Mouse (Mus musculus): ENCODE measurements around the gene Vsig8. TPM values are rescaled to one million over a fixed set of nuclear protein-coding genes. Genes with fewer than 3 reads are reported as not detected.
A peak's percentile ranks its signal among the peaks of the same experiment; 100 is the strongest.

Gene Vsig8
- not detected in 2 replicates for polyA plus RNA-seq (2011; ENCODE audit: insufficient read depth, insufficient read length, low replicate concordance, missing spikeins)

DNA sequence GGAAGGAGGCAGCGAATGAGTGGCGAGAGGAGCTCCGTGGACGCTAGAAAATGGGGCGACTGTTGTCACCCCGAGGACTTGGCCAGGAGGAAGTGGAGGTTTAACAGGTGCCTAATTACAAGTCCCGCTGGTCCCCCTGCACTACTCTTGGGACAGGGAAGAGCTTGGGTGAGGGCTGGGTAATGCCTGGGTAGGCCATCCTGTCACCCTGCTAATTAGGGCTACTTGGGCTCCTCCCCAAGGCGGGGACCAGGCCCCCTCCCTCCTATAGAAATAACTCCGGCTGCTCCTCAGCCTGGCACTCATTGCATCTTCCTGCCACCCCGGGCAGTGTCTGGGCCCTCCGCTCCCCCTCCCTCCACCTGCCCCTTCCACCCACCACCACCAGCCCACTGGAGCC lies at the start of gene Vsig8:
Gene Vsig8, plus strand, starts transcription at position 301 of the 400 bp plus-strand sequence.
- Histone ChIP-seq H3K4me1 (ENCODE audit: control insufficient read depth, insufficient read depth, low read length) (peaks cover 1% of the 10 kb centered on the region; the same call in 1 of the 2 replicates), H3K4me3 (replicated peaks; ENCODE audit: control insufficient read depth, low read depth, low read length) (no peak within 1 kb of the TSS), H3K27ac (ENCODE audit: control insufficient read depth, insufficient read depth, low read depth, low read length, poor library complexity) (no peak within 1 kb of the TSS)
- TF ChIP-seq POLR2A (IDR thresholded peaks at IDR 0.05; ENCODE audit: borderline replicate concordance, control insufficient read depth, low read depth, low read length) (no peak), CTCF (IDR thresholded peaks at IDR 0.05; ENCODE audit: control insufficient read depth, insufficient read depth, low read length) (no peak)
- WGBS: 64% methylated on average over 11 of the region's 11 CpGs

- Histone ChIP-seq H3K4me3 (replicated peaks; ENCODE audit: control insufficient read depth, low read depth, low read length) (no peak overlapping the region), H3K4me1 (ENCODE audit: control insufficient read depth, insufficient read depth, low read length) (peaks cover 4% of the 10 kb centered on the region; the same call in 1 of the 2 replicates), H3K27ac (ENCODE audit: control insufficient read depth, insufficient read depth, low read depth, low read length, poor library complexity) (no peak overlapping the region)
- no peak for TF ChIP-seq POLR2A (IDR thresholded peaks at IDR 0.05; ENCODE audit: borderline replicate concordance, control insufficient read depth, low read depth, low read length)
- 36% methylated on average over 5 of the region's 5 CpGs for WGBS
Observed at GRCm38 (mm10) chr1:172507001-172507400, 48.7 kb upstream of the Vsig8 start.

DNA sequence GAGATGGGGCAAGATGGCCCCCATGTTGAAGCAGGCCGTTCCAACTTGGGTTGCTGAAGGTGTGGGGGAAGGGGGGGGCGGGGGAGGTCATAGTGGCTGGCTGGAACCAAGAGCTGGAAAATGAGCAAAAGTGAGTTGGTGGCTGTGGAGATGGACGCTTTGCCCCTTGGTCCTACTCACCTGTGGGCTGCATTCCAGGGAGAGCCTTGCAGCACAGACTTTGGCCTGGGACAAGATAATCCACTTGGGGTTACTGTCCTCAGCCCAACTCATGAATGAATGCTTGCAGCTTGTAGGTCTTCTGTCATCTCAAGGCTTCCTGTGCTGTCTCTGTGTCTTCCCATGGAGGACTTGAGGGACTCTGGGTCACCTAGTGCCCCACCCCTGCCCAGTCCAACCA lies 48.0 kb upstream of the Vsig8 start:
- no peak overlapping the region for H3K4me3 ChIP-seq (replicated peaks; ENCODE audit: control insufficient read depth, low read depth, low read length)
- TF ChIP-seq POLR2A (IDR thresholded peaks at IDR 0.05; ENCODE audit: borderline replicate concordance, control insufficient read depth, low read depth, low read length) (no peak), CTCF (IDR thresholded peaks at IDR 0.05; ENCODE audit: control insufficient read depth, insufficient read depth, low read length) (no peak)
- peaks cover 2% of the 10 kb centered on the region; the same call in 1 of the 2 replicates for H3K4me1 ChIP-seq (ENCODE audit: control insufficient read depth, insufficient read depth, low read length)
- 79% methylated on average over 3 of the region's 3 CpGs for WGBS
- no peak overlapping the region for H3K27ac ChIP-seq (ENCODE audit: control insufficient read depth, insufficient read depth, low read depth, low read length, poor library complexity)

DNA sequence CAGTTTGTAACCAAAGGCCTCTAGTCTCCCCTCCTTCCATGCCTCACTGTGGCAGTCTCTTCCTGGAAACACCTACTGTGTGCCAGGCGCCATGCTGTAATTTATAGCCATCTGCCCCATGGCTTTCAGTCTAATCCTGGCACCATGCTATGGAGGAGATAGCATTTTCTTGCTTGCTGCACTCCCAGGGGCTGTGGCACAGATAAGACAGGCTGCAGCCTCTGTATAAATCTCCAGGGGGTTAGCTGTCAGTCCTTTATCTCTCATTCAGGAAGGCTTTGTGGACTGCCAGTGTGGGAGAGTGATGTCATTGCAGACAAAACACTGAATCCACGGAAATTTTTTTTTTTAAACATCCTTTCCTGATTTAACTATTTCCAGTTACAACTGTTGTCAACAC lies 47.6 kb upstream of the Vsig8 start:
- WGBS: 47% methylated on average over 2 of the region's 2 CpGs

GRCm38 (mm10) chr1:172509235-172509634 lies 46.5 kb upstream of the Vsig8 start:
- no peak overlapping the region for H3K27ac ChIP-seq (ENCODE audit: control insufficient read depth, insufficient read depth, low read depth, low read length, poor library complexity)
- no peak for TF ChIP-seq POLR2A (IDR thresholded peaks at IDR 0.05; ENCODE audit: borderline replicate concordance, control insufficient read depth, low read depth, low read length)
- no peak for TF ChIP-seq CTCF (IDR thresholded peaks at IDR 0.05; ENCODE audit: control insufficient read depth, insufficient read depth, low read length)
- 74% methylated on average over 5 of the region's 5 CpGs for WGBS
- no peak overlapping the region for H3K4me3 ChIP-seq (replicated peaks; ENCODE audit: control insufficient read depth, low read depth, low read length)
- peaks cover under 1% of the 10 kb centered on the region for H3K4me1 ChIP-seq (ENCODE audit: control insufficient read depth, insufficient read depth, low read length)

More for the DNA sequence above, 47.6 kb upstream of the Vsig8 start:
- H3K4me1 ChIP-seq (ENCODE audit: control insufficient read depth, insufficient read depth, low read length): peaks cover 2% of the 10 kb centered on the region; the same call in 1 of the 2 replicates
- TF ChIP-seq POLR2A (IDR thresholded peaks at IDR 0.05; ENCODE audit: borderline replicate concordance, control insufficient read depth, low read depth, low read length): no peak
- TF ChIP-seq CTCF (IDR thresholded peaks at IDR 0.05; ENCODE audit: control insufficient read depth, insufficient read depth, low read length): no peak
- no peak overlapping the region for H3K4me3 ChIP-seq (replicated peaks; ENCODE audit: control insufficient read depth, low read depth, low read length)
- H3K27ac ChIP-seq (ENCODE audit: control insufficient read depth, insufficient read depth, low read depth, low read length, poor library complexity): no peak overlapping the region

DNA sequence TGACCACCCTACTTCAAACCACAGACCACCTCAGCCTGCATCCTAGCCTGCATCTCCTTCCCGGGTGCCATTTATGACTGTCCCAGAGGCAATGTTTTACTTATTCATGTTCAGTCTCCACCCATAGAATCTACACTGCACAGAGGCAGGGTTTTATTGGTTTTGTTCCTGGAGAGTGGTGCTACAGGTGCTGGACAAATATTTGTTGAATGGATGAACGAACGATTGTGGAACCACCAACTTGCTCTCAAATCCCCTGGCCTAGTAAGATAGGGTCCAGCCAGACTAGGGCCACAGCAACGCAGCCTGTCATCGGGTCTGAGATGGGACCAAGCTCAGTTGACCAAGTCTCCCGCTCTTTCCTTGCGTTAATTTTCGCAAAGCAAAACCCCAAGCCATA lies 45.8 kb upstream of the Vsig8 start:
- H3K27ac ChIP-seq (ENCODE audit: control insufficient read depth, insufficient read depth, low read depth, low read length, poor library complexity): no peak overlapping the region
- WGBS: 47% methylated on average over 8 of the region's 8 CpGs
- no peak overlapping the region for H3K4me3 ChIP-seq (replicated peaks; ENCODE audit: control insufficient read depth, low read depth, low read length)

DNA sequence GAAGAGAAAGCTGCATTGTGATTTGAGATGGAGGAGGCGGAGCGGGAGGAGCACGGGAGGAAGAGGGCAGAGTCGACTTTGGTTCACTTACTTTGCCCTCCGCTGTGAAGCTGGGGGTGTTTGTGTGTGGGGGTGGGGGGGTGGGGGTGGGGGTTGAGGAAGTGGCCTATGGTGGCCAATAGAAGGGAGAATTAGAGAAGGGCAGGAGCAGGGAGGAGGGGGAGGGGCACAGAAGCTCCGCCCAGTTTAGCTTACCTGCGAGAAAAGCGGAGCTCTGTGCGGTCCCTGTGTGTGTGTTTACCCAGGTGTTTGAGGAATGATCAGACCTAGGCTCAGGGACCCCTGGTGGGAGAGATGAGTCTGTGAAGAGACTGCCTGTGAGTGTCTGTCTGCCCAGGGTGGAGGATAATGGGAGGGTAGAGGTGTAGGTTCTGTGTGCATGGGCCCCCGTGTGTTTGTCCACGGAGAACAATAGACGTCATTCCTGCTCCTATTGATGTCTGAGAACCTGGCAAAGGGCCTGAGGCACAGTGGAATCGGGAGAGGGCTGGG lies 45.2 kb upstream of the Vsig8 start:
- H3K27ac ChIP-seq (ENCODE audit: control insufficient read depth, insufficient read depth, low read depth, low read length, poor library complexity): no peak overlapping the region
- peaks cover 7% of the 10 kb centered on the region for H3K4me1 ChIP-seq (ENCODE audit: control insufficient read depth, insufficient read depth, low read length)
- TF ChIP-seq POLR2A (IDR thresholded peaks at IDR 0.05; ENCODE audit: borderline replicate concordance, control insufficient read depth, low read depth, low read length): no peak
- no peak for TF ChIP-seq CTCF (IDR thresholded peaks at IDR 0.05; ENCODE audit: control insufficient read depth, insufficient read depth, low read length)
- no peak overlapping the region for H3K4me3 ChIP-seq (replicated peaks; ENCODE audit: control insufficient read depth, low read depth, low read length)
- 58% methylated on average over 13 of the region's 13 CpGs for WGBS

More for the DNA sequence above, 45.8 kb upstream of the Vsig8 start:
- no peak for TF ChIP-seq POLR2A (IDR thresholded peaks at IDR 0.05; ENCODE audit: borderline replicate concordance, control insufficient read depth, low read depth, low read length)
- no peak for TF ChIP-seq CTCF (IDR thresholded peaks at IDR 0.05; ENCODE audit: control insufficient read depth, insufficient read depth, low read length)
- peaks cover 5% of the 10 kb centered on the region for H3K4me1 ChIP-seq (ENCODE audit: control insufficient read depth, insufficient read depth, low read length)

DNA sequence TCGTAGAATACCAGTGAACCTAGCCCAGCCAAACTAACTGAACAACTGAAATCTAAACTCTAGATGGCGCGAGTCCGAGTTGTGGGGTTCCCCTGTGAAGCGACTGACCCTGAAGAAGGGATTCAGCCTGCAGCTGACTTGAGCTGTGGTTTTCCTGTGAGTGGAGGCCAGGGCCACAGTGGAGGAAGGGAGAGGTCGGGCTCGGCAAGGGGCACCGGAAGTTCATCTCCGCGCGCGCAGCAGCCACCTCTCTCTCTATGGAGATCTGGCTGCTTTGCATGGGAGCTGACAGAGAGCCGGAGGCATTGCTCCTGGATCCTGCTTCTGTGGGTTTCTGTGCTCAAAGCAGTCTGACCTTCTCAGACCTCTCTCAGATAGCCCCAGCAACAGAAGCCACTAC lies 42.8 kb upstream of the Vsig8 start:
- Histone ChIP-seq H3K4me3 (replicated peaks; ENCODE audit: control insufficient read depth, low read depth, low read length) (peak overlapping the region; percentile 35), H3K27ac (ENCODE audit: control insufficient read depth, insufficient read depth, low read depth, low read length, poor library complexity) (peak overlapping the region; percentile 78), H3K4me1 (ENCODE audit: control insufficient read depth, insufficient read depth, low read length) (peaks cover 7% of the 10 kb centered on the region)
- TF ChIP-seq CTCF (IDR thresholded peaks at IDR 0.05; ENCODE audit: control insufficient read depth, insufficient read depth, low read length): peak; percentile 50; the same call in 1 of the 2 replicates
- no peak; the same call in 1 of the 2 replicates for TF ChIP-seq POLR2A (IDR thresholded peaks at IDR 0.05; ENCODE audit: borderline replicate concordance, control insufficient read depth, low read depth, low read length)
- under 1% methylated on average over 13 of the region's 13 CpGs for WGBS

All from bone marrow, adult 2 months (tissue).